Mouse (Mus musculus) T-cell, adult 2 months (primary cell): ENCODE results near the gene Phf21a.

Experiments used
- DNase-seq: peaks from one replicate; pipeline ENCODE4 v3.0.0; 2022; ENCODE audit warnings: low spot score

Gene Phf21a

DNA sequence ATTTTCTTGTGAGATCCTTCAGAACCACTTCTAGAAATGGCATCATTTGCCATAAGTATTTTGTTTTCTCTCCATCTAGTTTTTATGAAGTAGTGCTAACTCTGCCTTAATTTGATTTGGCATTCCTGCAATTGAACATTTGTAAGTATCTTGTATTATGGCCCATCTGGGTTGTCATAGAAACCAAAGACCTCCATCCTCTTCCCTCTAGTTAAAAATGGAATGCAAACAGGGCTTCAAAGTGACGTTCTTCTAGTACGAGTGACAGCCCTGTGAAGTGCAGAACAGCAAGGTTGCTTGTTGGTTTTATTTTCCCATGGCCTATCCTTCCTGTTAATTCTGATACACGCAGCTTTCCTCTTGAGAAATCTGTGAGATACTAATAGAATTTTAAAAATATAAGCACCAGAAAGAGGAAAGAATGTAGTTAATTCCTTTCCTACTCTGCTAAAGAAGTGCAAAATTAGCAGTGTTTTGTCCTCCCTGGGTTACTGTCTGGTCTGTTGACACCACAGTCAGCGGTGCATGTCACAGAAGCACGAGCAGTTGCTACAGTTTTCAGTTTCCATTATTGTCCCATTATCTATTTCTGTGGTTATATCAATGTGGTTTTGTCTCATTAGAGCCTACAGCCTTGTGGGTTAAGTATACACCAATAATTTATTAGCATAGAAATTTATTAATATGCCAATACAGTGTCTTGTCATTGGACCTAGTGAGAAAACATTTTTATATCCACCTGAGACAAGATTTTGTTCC lies 209.1 kb downstream of the Phf21a start:
- DNase-seq = no peak

GRCm38 (mm10) chr2:92312542-92312941 lies 219.6 kb downstream of the Phf21a start:
- DNase-seq = no peak

DNA sequence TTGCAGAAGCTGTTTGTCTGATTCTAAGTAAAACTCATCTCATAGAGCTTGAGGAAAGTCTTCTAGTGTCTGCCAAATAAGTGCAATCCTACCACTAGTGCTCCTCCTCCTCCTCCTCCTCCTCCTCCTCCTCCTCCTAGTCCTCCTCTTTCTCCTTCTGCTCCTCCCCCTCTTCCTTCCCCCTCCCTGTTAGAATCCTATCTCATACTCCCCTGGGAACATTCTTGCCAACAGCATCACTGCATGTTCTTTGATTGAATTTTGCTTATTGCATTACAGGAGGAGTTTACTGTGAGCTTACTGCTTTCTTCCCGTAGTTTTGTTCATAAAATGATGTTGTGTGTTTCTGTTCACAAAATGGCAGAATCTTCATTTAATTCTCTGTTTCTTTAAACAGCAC lies 221.1 kb downstream of the Phf21a start:
- DNase-seq = no peak

- DNase-seq = no peak
Measured at GRCm38 (mm10) chr2:92316652-92317051, 223.7 kb downstream of the Phf21a start.

DNA sequence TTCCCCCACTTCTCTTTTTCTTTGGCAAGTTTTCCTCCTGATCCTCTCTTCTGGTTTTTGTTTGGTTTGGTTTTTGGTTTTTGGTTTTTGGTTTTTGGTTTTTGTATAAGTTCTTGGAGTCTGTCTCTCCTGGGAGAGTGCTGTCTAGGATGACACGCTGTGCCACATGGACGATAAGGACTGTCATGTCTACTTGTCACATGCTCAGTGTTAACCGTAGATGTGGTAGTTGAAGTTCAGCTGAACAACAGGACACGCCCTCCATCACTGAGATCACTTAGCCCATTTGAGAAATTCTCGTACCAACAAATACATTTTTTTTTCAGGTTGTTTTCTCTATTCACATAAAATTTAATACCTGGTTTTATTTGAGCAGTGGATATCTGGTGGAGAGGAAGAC lies 224.3 kb downstream of the Phf21a start:
- DNase-seq = no peak

DNA sequence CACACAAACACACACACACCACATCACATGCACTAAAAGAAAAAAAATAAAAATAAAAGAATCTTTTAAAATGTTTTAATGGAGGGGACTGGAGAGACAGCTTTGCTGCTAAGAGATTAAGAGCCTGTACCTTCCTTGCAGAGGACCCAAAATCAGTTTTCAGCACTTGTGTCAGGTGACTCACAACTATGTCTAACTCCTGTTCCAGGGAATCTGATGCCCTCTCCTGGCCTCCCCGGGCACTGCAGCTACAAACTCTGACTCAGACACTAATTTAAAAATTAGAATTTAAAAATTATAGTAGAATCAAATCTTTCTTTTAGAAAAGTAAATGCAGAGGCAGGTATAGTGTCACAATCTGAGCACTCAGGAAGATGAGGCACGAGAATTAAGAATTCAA lies 229.8 kb downstream of the Phf21a start:
- peak; percentile 22 for DNase-seq

DNA sequence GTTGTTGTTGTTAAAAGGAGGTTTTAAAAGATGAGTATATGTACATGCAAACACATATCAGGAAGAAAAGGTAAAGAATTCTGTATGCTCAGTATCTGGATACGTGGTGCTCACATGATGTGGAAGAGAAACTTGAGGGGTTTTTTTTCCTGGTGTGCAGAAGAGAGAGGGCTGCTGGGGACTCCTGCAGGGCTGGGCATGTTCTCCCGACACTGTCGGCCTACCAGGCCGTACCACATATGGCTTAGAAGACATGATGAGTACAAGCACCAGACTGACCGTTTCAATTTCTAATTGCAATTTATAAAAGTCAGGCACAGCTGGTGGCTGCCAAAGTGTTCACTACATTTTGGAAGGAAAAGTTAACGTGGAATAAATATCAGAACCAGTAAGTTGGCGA lies 232.8 kb downstream of the Phf21a start:
- DNase-seq = no peak

DNA sequence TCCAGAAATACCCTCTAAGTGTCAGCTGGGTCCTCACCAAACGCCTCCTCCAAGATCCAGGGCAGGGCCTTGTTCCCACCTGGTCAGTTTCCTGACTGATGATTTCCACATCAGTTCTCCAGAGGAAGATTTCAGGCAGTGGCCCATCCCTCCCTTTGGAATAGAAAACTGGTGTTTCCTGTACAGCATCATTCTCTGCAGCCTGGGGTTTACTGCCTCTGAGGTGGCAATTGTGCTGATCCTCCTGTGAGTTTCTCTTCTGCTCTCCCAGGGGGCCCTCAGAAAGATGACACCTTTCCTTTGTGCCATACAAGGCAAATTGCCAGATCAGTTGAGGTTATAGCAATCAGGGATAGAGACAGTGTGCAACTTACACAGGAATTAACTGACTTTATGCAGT lies 233.3 kb downstream of the Phf21a start:
- no peak for DNase-seq

DNA sequence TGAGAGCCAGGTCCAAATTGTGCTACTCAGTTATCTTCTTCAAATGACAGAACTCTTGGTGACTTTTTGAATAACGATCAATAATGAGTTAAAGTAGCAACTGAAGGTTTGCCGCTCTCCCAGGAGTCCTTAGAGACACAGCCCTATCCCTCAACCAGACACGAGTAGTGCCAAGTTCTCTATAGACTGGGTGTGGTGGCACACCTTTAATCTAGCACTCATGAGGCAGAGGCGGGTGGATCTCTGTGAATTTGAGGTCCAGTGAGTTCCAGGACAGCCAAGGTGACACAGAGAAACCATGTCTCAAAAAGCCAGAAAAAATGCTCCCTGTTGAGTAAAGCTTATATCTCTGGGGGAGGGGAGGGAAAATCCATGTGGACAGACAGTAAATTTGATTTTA lies 234.7 kb downstream of the Phf21a start:
- no peak for DNase-seq

- no peak for DNase-seq
Measured at GRCm38 (mm10) chr2:92328206-92328605, 235.3 kb downstream of the Phf21a start.

DNA sequence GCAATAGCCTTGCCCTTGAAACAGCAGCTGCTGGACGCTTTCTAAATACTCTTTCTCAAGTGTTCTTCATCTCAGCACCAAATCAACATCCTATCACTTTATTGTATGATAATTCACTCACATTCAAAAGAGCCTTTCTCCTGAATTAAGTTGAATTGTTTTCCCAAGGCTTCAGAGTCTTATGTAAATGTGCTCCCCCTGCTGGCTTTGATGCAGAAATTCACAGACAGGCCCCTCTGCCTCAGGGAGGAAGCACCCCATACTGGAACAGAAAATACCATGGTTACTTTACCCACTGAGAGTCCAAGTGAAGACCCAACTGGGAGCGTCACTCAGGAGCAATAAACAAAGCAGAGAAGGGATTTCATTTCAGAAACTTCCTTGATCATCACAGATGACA lies 237.9 kb downstream of the Phf21a start:
- peak; percentile 12 for DNase-seq

- no peak for DNase-seq
Measured at GRCm38 (mm10) chr2:92331410-92331809, 238.5 kb downstream of the Phf21a start.

DNA sequence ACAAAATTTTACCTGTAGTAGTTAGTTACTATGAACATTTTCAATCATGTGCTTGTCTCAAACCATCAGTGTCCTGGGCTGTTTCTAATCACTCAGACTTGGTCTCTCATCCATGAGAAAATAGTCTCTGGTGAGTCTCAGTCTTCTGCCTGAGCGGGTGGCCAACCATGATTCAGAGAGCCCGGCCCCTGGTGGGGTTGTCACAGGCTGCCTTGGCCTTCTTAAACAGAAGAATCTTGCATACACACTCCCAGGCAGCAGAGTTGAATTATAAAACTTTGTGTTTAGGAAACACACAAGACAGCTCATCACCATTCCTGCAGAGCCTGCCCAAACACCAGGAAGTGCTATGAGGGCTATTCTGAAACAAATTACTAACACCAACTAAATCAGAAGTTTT lies 239.0 kb downstream of the Phf21a start:
- DNase-seq = no peak

DNA sequence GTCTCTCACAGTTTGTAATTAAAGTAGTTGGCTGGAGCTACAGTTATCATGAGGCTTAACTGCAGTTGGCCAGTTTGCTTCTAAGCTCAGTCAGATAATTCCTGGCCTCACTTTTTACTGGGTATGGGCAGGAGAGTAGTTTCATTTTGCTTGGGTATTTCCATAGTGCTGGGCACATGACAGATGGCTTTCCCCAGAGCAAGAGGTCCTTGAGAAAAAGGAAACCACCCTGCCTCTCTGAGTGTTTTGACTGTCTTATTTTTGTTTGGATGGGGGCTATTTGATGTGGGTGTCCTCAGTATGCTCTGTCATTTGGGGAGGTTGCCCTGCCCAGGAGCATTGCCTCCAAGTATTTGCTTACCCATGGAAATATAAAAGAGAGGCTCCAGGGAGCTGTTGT lies 249.5 kb downstream of the Phf21a start:
- no peak for DNase-seq

- no peak for DNase-seq
Measured at GRCm38 (mm10) chr2:92347191-92347590, 254.3 kb downstream of the Phf21a start.

DNA sequence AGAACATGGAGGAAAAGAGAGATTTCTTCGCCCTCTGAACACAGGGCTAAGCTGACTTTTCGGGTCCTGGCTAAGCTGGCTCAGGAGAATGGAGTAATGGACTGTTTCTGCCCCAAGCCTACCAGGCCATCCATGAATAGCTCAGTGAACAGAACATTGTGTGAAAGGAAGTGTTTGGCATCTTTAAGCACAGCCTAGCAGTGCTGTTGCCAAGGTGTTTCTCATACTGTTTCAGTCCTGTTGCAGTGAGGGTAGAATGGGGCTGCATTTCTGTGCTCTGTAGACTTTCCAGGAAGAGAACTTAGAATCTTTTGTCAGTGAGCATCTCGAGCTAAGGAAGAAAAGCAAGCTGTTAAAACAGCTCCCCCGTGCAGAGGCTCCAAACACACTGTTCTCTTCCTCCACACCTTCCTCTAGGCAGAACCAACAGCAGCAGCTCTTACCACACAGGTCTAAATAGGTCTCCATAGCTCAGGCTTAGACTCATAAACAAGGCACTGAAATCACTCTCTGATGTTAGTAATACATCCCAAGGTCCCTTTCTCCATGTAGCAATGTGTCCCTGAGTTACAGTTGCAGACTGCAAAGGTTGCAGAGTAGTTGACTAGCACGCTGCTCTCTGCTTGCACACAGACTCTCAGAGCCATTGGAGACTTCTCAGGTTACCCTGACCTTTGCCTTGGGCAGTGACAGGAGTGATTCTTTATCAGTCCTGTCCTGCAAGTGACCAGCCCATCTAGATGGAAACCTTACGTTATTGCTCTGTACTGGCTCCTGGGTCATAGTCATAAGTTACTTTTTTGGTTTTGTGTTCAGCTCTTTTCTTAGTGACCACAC lies 256.9 kb downstream of the Phf21a start:
- no peak for DNase-seq

DNA sequence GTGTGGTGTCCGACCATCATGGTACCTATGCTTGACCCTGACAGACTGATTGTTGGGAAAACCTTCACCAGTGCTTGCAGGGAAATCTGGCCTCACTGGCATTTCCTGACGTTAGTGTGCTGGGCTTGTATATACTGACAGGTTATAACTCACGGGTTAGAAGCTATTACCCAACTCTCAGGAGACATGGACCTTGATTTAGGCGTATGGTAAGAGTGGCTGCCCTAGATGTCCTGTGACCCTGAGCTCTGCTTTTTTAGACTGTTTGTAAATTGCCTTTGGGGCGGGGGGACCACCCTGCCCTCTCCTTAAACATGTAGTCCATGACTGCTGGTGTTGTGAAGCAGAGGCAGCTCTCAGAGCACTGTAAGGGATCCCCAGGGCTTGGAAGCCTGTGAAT lies 257.8 kb downstream of the Phf21a start:
- DNase-seq = no peak

GRCm38 (mm10) chr2:92353402-92353801 lies 260.5 kb downstream of the Phf21a start:
- DNase-seq = no peak

GRCm38 (mm10) chr2:92354224-92354623 lies 261.3 kb downstream of the Phf21a start:
- no peak for DNase-seq

DNA sequence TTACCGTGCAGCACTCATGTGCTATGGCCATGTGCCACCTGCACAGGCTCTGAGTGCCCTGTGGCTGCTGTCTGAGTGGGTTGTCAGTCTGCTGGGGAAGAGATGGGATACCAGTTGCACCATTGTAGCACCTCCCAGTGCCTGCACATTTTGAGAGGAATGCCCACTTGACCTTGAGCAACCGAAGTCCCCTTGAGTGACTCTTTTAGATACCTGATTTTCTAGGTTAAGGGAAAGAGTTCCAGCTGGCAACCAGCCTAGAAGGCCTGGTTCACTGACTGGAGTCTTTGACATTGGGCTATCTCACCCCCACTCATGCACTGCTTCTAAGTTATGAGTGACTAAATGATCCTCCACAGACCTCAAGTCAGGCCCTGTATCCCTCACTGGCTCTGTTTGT lies 266.4 kb downstream of the Phf21a start:
- DNase-seq = no peak

- no peak for DNase-seq
Measured at GRCm38 (mm10) chr2:92360186-92360823, 267.4 kb downstream of the Phf21a start.

DNA sequence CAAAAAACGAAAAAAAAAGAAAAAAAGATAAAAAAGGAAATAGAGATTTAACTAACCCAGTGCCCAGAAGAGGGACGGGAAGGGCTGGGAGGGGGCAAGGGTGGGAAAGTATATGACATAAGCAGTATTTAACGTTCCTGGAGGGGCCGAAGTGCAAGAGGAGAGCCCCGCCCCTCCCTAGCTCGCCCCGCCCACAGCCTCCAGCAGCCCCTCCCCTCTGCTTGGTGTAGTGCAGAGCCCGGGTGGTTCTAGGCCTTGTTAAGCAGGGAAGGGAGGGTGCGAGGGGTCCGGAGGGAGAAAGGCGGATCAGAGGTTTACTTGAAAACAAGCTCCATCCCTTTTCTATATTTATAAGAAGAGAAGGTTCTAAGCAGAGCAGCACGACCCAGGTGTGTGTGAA lies 268.0 kb downstream of the Phf21a start:
- no peak for DNase-seq

DNA sequence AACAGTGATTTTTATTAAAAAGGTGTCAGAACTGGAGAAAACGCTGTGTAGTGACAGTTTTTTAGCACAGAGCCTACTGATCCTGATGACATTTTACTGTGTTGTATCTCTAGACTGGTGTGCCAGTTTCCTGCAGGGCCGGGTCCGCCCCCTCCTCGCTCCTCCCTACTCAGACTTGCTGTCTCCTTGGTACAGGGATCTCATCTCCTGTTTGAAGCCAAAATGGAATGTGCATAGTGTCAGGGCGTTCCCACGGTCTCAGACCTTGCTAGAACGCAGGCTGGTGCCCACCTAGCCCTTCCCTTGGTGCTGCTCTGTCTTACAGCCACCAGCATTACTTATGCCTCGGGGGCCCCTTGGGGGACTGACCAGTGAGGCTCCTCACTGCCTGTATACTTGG lies 268.9 kb downstream of the Phf21a start:
- no peak for DNase-seq
